Mouse (Mus musculus) stomach, postnatal 0 days (tissue): ENCODE data around the gene Rnf157. TPM values are rescaled to one million over a fixed set of nuclear protein-coding genes. Genes with fewer than 3 reads are reported as not detected.
"Not testable (repeated sequence)": the region's sequence is repeated elsewhere in the genome, so short reads cannot be mapped to it uniquely, and the experiment has no call there.

Experiments used
- ATAC-seq: fragments of 200-750 bp; cut with Nextera tagmentation; 2 replicates; pipeline ENCODE4 v1.8.0; 2017; ENCODE audit not compliant: low FRiP score, low TSS enrichment
- DNase-seq: peaks from one replicate; pipeline ENCODE4 v3.0.0-alpha.2; 2016; ENCODE audit warnings: low spot score
- H3K27ac ChIP-seq: fragments of 300-500 bp; sonication (generic); replicated peaks from 2 replicates; pipeline ENCODE4 v1.5.1; 2014; ENCODE audit warnings: mild to moderate bottlenecking, control low read depth
- H3K27me3 ChIP-seq: fragments of 300-500 bp; sonication (generic); 2 replicates; pipeline ENCODE4 v1.6.1; 2014; ENCODE audit warnings: low read length; ENCODE audit not compliant: control insufficient read depth, insufficient read depth
- H3K36me3 ChIP-seq: fragments of 300-500 bp; sonication (generic); 2 replicates; pipeline ENCODE4 v1.6.1; 2014; ENCODE audit warnings: low read length, mixed read lengths; ENCODE audit not compliant: control insufficient read depth, insufficient read depth
- H3K4me1 ChIP-seq: fragments of 300-500 bp; sonication (generic); replicated peaks from 2 replicates; pipeline ENCODE4 v1.6.1; 2014; ENCODE audit warnings: antibody characterized with exemption; ENCODE audit not compliant: control insufficient read depth, insufficient read depth
- H3K4me2 ChIP-seq: fragments of 300-500 bp; sonication (generic); replicated peaks from 2 replicates; pipeline ENCODE4 v1.6.1; 2014; ENCODE audit warnings: low read depth, mild to moderate bottlenecking, control low read depth, moderate library complexity
- H3K4me3 ChIP-seq: fragments of 300-500 bp; sonication (generic); 2 replicates; pipeline ENCODE4 v1.5.1; 2014; ENCODE audit warnings: low read depth, low read length, control low read depth
- H3K9ac ChIP-seq: fragments of 300-500 bp; sonication (generic); 2 replicates; pipeline ENCODE4 v1.6.1; 2014; ENCODE audit warnings: mild to moderate bottlenecking, low read length, control low read depth, mixed read lengths
- H3K9me3 ChIP-seq: fragments of 300-500 bp; sonication (generic); 2 replicates; pipeline ENCODE4 v1.6.1; 2016; ENCODE audit warnings: low read length; ENCODE audit not compliant: control insufficient read depth
- CTCF ChIP-seq: IDR thresholded peaks from 2 replicates; pipeline ENCODE4 v1.5.1; 2016; ENCODE audit warnings: antibody characterized with exemption, low read depth, mild to moderate bottlenecking, moderate library complexity
- EP300 ChIP-seq: optimal IDR thresholded peaks from 2 replicates; pipeline ENCODE3; 2016; ENCODE audit warnings: antibody characterized with exemption
- WGBS: fragments of 180-500 bp; shearing (Covaris S2); extraction: QIAGEN DNeasy Blood & Tissue Kit; methylation state at CpG from one replicate; pipeline ENCODE4 v1.1.7; 2014; 5-methylcytosine and 5-hydroxymethylcytosine counted together
- polyA plus RNA-seq: library from polyadenylated mRNA; unstranded; fragments of >200 nt; fragmentation: Nextera tagmentation; extraction: Ambion mirVana; gene quantifications from 2 replicates; pipeline ENCODE4 v1.2.1, GENCODE M21; 2015

The Rnf157 gene
- polyA plus RNA-seq, 1 experiment from 2014 or later = 2.8 TPM

- H3K9ac ChIP-seq = peak overlapping the region; percentile 73
- WGBS = under 1% methylated on average over 59 of the region's 76 CpGs
- ATAC-seq (peak; percentile 57), DNase-seq (no peak)
- no peak for TF ChIP-seq EP300
- no peak for TF ChIP-seq CTCF
- H3K4me3 ChIP-seq = peak overlapping the region; percentile 62
- no peaks in the 10 kb centered on the region for H3K27me3 ChIP-seq
- no peaks in the 10 kb centered on the region for H3K9me3 ChIP-seq
- H3K4me1 ChIP-seq = 0 out of 2 replicates have a peak, but pooled peaks cover 2% of the 10 kb centered on the region
- no peak overlapping the region for H3K27ac ChIP-seq
- no peaks in the 10 kb centered on the region for H3K36me3 ChIP-seq
- H3K4me2 ChIP-seq = peak overlapping the region; percentile 95
These were observed 604 bp downstream of the Rnf157 start for GRCm38 (mm10) chr11:116412028-116412827.

GRCm38 (mm10) chr11:116411582-116411981, 1.2 kb downstream of the Rnf157 start:
- no peak for DNase-seq
- TF ChIP-seq EP300 (no peak), CTCF (no peak)
- Histone ChIP-seq H3K27me3 (no peaks in the 10 kb centered on the region), H3K9me3 (no peaks in the 10 kb centered on the region), H3K36me3 (no peaks in the 10 kb centered on the region), H3K4me3 (0 out of 2 replicates have a peak overlapping the region, but pooled peaks have one; percentile 62), H3K27ac (no peak overlapping the region), H3K4me2 (peak overlapping the region; percentile 95), H3K9ac (no peak overlapping the region), H3K4me1 (0 out of 2 replicates have a peak, but pooled peaks cover 2% of the 10 kb centered on the region)
- 48% methylated on average over 6 of the region's 6 CpGs for WGBS
- no peak for ATAC-seq

GRCm38 (mm10) chr11:116410415-116410814, 2.4 kb downstream of the Rnf157 start:
- not testable (repeated sequence) for ATAC-seq

GRCm38 (mm10) chr11:116409008-116409407, 3.8 kb downstream of the Rnf157 start:
- Histone ChIP-seq H3K9me3 (no peaks in the 10 kb centered on the region), H3K4me2 (no peak overlapping the region), H3K27ac (no peak overlapping the region), H3K9ac (no peak overlapping the region), H3K27me3 (no peaks in the 10 kb centered on the region), H3K36me3 (no peaks in the 10 kb centered on the region), H3K4me1 (0 out of 2 replicates have a peak, but pooled peaks cover 2% of the 10 kb centered on the region), H3K4me3 (no peak overlapping the region)
- no peak for DNase-seq
- WGBS = 89% methylated on average over 3 of the region's 3 CpGs
- ATAC-seq = no peak
- TF ChIP-seq CTCF (no peak), EP300 (no peak)

More at GRCm38 (mm10) chr11:116410415-116410814, 2.4 kb downstream of the Rnf157 start:
- DNase-seq, H3K4me2 ChIP-seq, H3K9me3 ChIP-seq, H3K27ac ChIP-seq, H3K27me3 ChIP-seq, H3K4me1 ChIP-seq, H3K4me3 ChIP-seq, H3K9ac ChIP-seq, H3K36me3 ChIP-seq: not testable (repeated sequence)
- 90% methylated on average over 3 of the region's 4 CpGs for WGBS

GRCm38 (mm10) chr11:116406231-116406728, 6.6 kb downstream of the Rnf157 start:
- Histone ChIP-seq H3K4me2 (no peak overlapping the region), H3K27ac (no peak overlapping the region), H3K27me3 (no peaks in the 10 kb centered on the region), H3K36me3 (no peaks in the 10 kb centered on the region), H3K4me3 (no peak overlapping the region), H3K9me3 (no peaks in the 10 kb centered on the region), H3K9ac (no peak overlapping the region), H3K4me1 (no peaks in the 10 kb centered on the region)
- TF ChIP-seq CTCF = no peak
- no peak for TF ChIP-seq EP300
- ATAC-seq (no peak), DNase-seq (no peak)
- 83% methylated on average over 16 of the region's 16 CpGs for WGBS

GRCm38 (mm10) chr11:116405601-116406000, 7.2 kb downstream of the Rnf157 start:
- no peaks in the 10 kb centered on the region for H3K4me1 ChIP-seq
- TF ChIP-seq CTCF = no peak
- TF ChIP-seq EP300 = no peak
- no peak for DNase-seq
- H3K9me3 ChIP-seq = no peaks in the 10 kb centered on the region
- no peaks in the 10 kb centered on the region for H3K36me3 ChIP-seq
- no peak overlapping the region for H3K4me3 ChIP-seq
- no peaks in the 10 kb centered on the region for H3K27me3 ChIP-seq
- H3K4me2 ChIP-seq = no peak overlapping the region
- ATAC-seq = no peak
- 93% methylated on average over 4 of the region's 4 CpGs for WGBS
- no peak overlapping the region for H3K27ac ChIP-seq
- H3K9ac ChIP-seq = no peak overlapping the region
